Mouse (Mus musculus): Measurements from ENCODE around the gene Tbx15. TPM values are rescaled to one million over a fixed set of nuclear protein-coding genes. Genes with fewer than 3 reads are reported as not detected.
"Not testable (repeated sequence)": the region's sequence is repeated elsewhere in the genome, so short reads cannot be mapped to it uniquely, and the experiment has no call there.

The Tbx15 gene
- polyA plus RNA-seq, 1 experiment from 2014 or later: not detected

- Histone ChIP-seq H3K36me3 (ENCODE audit: control insufficient read depth, insufficient read depth) (no peaks in the 10 kb centered on the region), H3K27me3 (replicated peaks; ENCODE audit: control insufficient read depth, insufficient read depth, low read length) (no peaks in the 10 kb centered on the region), H3K9me3 (ENCODE audit: control insufficient read depth) (no peaks in the 10 kb centered on the region), H3K4me2 (replicated peaks; ENCODE audit: low read depth) (no peak overlapping the region), H3K27ac (ENCODE audit: low read depth, low read length) (no peak overlapping the region), H3K9ac (ENCODE audit: low read depth, low read length) (no peak overlapping the region), H3K4me3 (ENCODE audit: low read depth, low read length) (no peak overlapping the region), H3K4me1 (replicated peaks; ENCODE audit: control insufficient read depth, insufficient read depth, low read length) (no peaks in the 10 kb centered on the region)
- WGBS: 46% methylated on average over 4 of the region's 4 CpGs
- no peak for ATAC-seq
- no peak for TF ChIP-seq CTCF (IDR thresholded peaks at IDR 0.05; ENCODE audit: low read depth)
These were observed 41.3 kb downstream of the Tbx15 start for GRCm38 (mm10) chr3:99281453-99281852.

- no peak for ATAC-seq
- Histone ChIP-seq H3K4me1 (replicated peaks; ENCODE audit: control insufficient read depth, insufficient read depth, low read length) (no peaks in the 10 kb centered on the region), H3K9ac (ENCODE audit: low read depth, low read length) (no peak overlapping the region), H3K4me3 (ENCODE audit: low read depth, low read length) (no peak overlapping the region), H3K27ac (ENCODE audit: low read depth, low read length) (no peak overlapping the region), H3K36me3 (ENCODE audit: control insufficient read depth, insufficient read depth) (no peaks in the 10 kb centered on the region), H3K9me3 (ENCODE audit: control insufficient read depth) (no peaks in the 10 kb centered on the region), H3K4me2 (replicated peaks; ENCODE audit: low read depth) (no peak overlapping the region), H3K27me3 (replicated peaks; ENCODE audit: control insufficient read depth, insufficient read depth, low read length) (no peaks in the 10 kb centered on the region)
- WGBS: 36% methylated on average over 2 of the region's 2 CpGs
- TF ChIP-seq CTCF (IDR thresholded peaks at IDR 0.05; ENCODE audit: low read depth): peak; percentile 54
These were observed 48.1 kb downstream of the Tbx15 start for GRCm38 (mm10) chr3:99288302-99288701.

- Histone ChIP-seq H3K9ac (ENCODE audit: low read depth, low read length) (no peak overlapping the region), H3K27ac (ENCODE audit: low read depth, low read length) (no peak overlapping the region), H3K4me2 (replicated peaks; ENCODE audit: low read depth) (no peak overlapping the region), H3K9me3 (ENCODE audit: control insufficient read depth) (no peaks in the 10 kb centered on the region), H3K36me3 (ENCODE audit: control insufficient read depth, insufficient read depth) (no peaks in the 10 kb centered on the region), H3K4me3 (ENCODE audit: low read depth, low read length) (no peak overlapping the region), H3K27me3 (replicated peaks; ENCODE audit: control insufficient read depth, insufficient read depth, low read length) (no peaks in the 10 kb centered on the region), H3K4me1 (replicated peaks; ENCODE audit: control insufficient read depth, insufficient read depth, low read length) (no peaks in the 10 kb centered on the region)
- 0 out of 2 replicates have a peak, but pooled peaks have one; percentile 22 for ATAC-seq
- no peak for TF ChIP-seq CTCF (IDR thresholded peaks at IDR 0.05; ENCODE audit: low read depth)
- WGBS: 26% methylated on average over 6 of the region's 6 CpGs
These were observed 50.0 kb downstream of the Tbx15 start for GRCm38 (mm10) chr3:99290064-99290702.

GRCm38 (mm10) chr3:99290878-99291277 lies 50.7 kb downstream of the Tbx15 start:
- Histone ChIP-seq H3K9me3 (ENCODE audit: control insufficient read depth) (no peaks in the 10 kb centered on the region), H3K4me1 (replicated peaks; ENCODE audit: control insufficient read depth, insufficient read depth, low read length) (no peaks in the 10 kb centered on the region), H3K36me3 (ENCODE audit: control insufficient read depth, insufficient read depth) (no peaks in the 10 kb centered on the region), H3K9ac (ENCODE audit: low read depth, low read length) (no peak overlapping the region), H3K4me3 (ENCODE audit: low read depth, low read length) (no peak overlapping the region), H3K27ac (ENCODE audit: low read depth, low read length) (no peak overlapping the region), H3K27me3 (replicated peaks; ENCODE audit: control insufficient read depth, insufficient read depth, low read length) (no peaks in the 10 kb centered on the region), H3K4me2 (replicated peaks; ENCODE audit: low read depth) (no peak overlapping the region)
- TF ChIP-seq CTCF (IDR thresholded peaks at IDR 0.05; ENCODE audit: low read depth): no peak
- WGBS: 81% methylated on average over 2 of the region's 2 CpGs
- no peak for ATAC-seq

GRCm38 (mm10) chr3:99291386-99291785 lies 51.2 kb downstream of the Tbx15 start:
- no peaks in the 10 kb centered on the region for H3K4me1 ChIP-seq (replicated peaks; ENCODE audit: control insufficient read depth, insufficient read depth, low read length)
- H3K27ac ChIP-seq (ENCODE audit: low read depth, low read length): no peak overlapping the region
- no peaks in the 10 kb centered on the region for H3K9me3 ChIP-seq (ENCODE audit: control insufficient read depth)
- no peak for ATAC-seq
- no peak overlapping the region for H3K4me3 ChIP-seq (ENCODE audit: low read depth, low read length)
- H3K4me2 ChIP-seq (replicated peaks; ENCODE audit: low read depth): no peak overlapping the region
- H3K9ac ChIP-seq (ENCODE audit: low read depth, low read length): no peak overlapping the region
- no peaks in the 10 kb centered on the region for H3K27me3 ChIP-seq (replicated peaks; ENCODE audit: control insufficient read depth, insufficient read depth, low read length)
- no peaks in the 10 kb centered on the region for H3K36me3 ChIP-seq (ENCODE audit: control insufficient read depth, insufficient read depth)
- no peak for TF ChIP-seq CTCF (IDR thresholded peaks at IDR 0.05; ENCODE audit: low read depth)

GRCm38 (mm10) chr3:99292531-99292931 lies 52.4 kb downstream of the Tbx15 start:
- no peak for TF ChIP-seq CTCF (IDR thresholded peaks at IDR 0.05; ENCODE audit: low read depth)
- Histone ChIP-seq H3K36me3 (ENCODE audit: control insufficient read depth, insufficient read depth) (no peaks in the 10 kb centered on the region), H3K4me2 (replicated peaks; ENCODE audit: low read depth) (no peak overlapping the region), H3K9ac (ENCODE audit: low read depth, low read length) (no peak overlapping the region), H3K4me1 (replicated peaks; ENCODE audit: control insufficient read depth, insufficient read depth, low read length) (no peaks in the 10 kb centered on the region), H3K27ac (ENCODE audit: low read depth, low read length) (no peak overlapping the region), H3K27me3 (replicated peaks; ENCODE audit: control insufficient read depth, insufficient read depth, low read length) (no peaks in the 10 kb centered on the region), H3K9me3 (ENCODE audit: control insufficient read depth) (no peaks in the 10 kb centered on the region), H3K4me3 (ENCODE audit: low read depth, low read length) (no peak overlapping the region)
- 82% methylated on average over 3 of the region's 3 CpGs for WGBS
- ATAC-seq: no peak

GRCm38 (mm10) chr3:99294209-99294608 lies 54.0 kb downstream of the Tbx15 start:
- 61% methylated on average over 1 of the region's 1 CpGs for WGBS
- not testable (repeated sequence) for H3K27me3 ChIP-seq (replicated peaks; ENCODE audit: control insufficient read depth, insufficient read depth, low read length); H3K27ac ChIP-seq (ENCODE audit: low read depth, low read length); H3K36me3 ChIP-seq (ENCODE audit: control insufficient read depth, insufficient read depth); H3K4me3 ChIP-seq (ENCODE audit: low read depth, low read length); ATAC-seq; H3K4me2 ChIP-seq (replicated peaks; ENCODE audit: low read depth); H3K4me1 ChIP-seq (replicated peaks; ENCODE audit: control insufficient read depth, insufficient read depth, low read length); H3K9ac ChIP-seq (ENCODE audit: low read depth, low read length); H3K9me3 ChIP-seq (ENCODE audit: control insufficient read depth)
